ENCODE assay signal across 26 mouse cellular contexts in the genomic region with DNA sequence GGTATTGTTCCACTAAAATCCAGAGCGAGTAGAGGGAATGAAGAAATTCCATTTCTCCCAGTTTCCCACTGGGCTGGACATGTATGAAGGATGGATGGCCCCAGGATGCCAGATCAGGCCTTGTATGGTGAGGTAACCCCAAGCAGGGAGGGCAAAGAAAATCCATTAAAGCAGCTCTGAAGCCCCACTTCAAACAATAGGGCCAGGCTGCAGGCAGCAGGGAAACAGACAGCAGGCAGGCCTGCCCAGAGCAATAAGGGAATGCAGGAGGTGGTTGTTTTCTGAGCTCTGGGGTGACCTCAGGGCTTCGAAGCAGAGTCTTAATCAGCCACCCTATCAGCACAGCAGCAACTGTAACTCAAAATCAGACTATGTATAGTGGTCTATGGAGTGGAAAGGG.
A peak's percentile ranks its signal among the peaks of the same experiment; 100 is the strongest.
DNase-seq lines count a peak whose midpoint lies in the region; ATAC-seq lines count a peak whose summit lies in the region.
"Had no signal": no experiment of that assay in that cellular context is flagged by ENCODE, and none has a peak within 500 bp of the region (broad histone marks: within the 10 kb centered on the region; RNA-seq: fewer than 3 reads in every experiment).

No protein-coding gene starts in this region.

- H3K4me3 ChIP-seq in forebrain, embryonic 13.5 days: no peak overlapping the region
- no peak overlapping the region for H3K4me3 ChIP-seq in forebrain, embryonic 16.5 days (replicated peaks; ENCODE audit: low read length)
- H3K4me3 ChIP-seq in midbrain, embryonic 10.5 days: no peak overlapping the region
- no peak overlapping the region for H3K4me3 ChIP-seq in midbrain, embryonic 15.5 days
- H3K4me3 ChIP-seq in midbrain, embryonic 13.5 days (replicated peaks): no peak overlapping the region
- H3K4me3 ChIP-seq: embryonic facial prominence, embryonic 13.5 days; erythroblast, embryonic 14.5 days; heart, embryonic 12.5 days; hindbrain, embryonic 15.5 days; kidney, embryonic 15.5 days; liver, embryonic 13.5 days had no signal

- 13% methylated on average over 2 of the region's 2 CpGs for WGBS in forebrain, embryonic 13.5 days
- WGBS in forebrain, embryonic 16.5 days: 34% methylated on average over 2 of the region's 2 CpGs
- WGBS in midbrain, embryonic 10.5 days: 42% methylated on average over 2 of the region's 2 CpGs
- WGBS in midbrain, embryonic 15.5 days: 44% methylated on average over 2 of the region's 2 CpGs
- WGBS in midbrain, embryonic 13.5 days: 26% methylated on average over 2 of the region's 2 CpGs

- H3K27ac ChIP-seq in forebrain, embryonic 13.5 days: no peak overlapping the region
- no peak overlapping the region for H3K27ac ChIP-seq in forebrain, embryonic 16.5 days (ENCODE audit: low read length)
- H3K27ac ChIP-seq in midbrain, embryonic 10.5 days (replicated peaks): peak overlapping the region; percentile 42; the same call in 1 of the 2 replicates
- H3K27ac ChIP-seq in midbrain, embryonic 15.5 days: no peak overlapping the region
- no peak overlapping the region; the same call in 1 of the 2 replicates for H3K27ac ChIP-seq in midbrain, embryonic 13.5 days
- H3K27ac ChIP-seq: embryonic facial prominence, embryonic 13.5 days; hindbrain, embryonic 15.5 days; kidney, embryonic 15.5 days; liver, embryonic 13.5 days had no signal

- H3K9me3 ChIP-seq in forebrain, embryonic 13.5 days (replicated peaks): no peaks in the 10 kb centered on the region
- no peaks in the 10 kb centered on the region for H3K9me3 ChIP-seq in forebrain, embryonic 16.5 days (ENCODE audit: control insufficient read depth, low read length)
- no peaks in the 10 kb centered on the region for H3K9me3 ChIP-seq in midbrain, embryonic 10.5 days (replicated peaks)
- no peaks in the 10 kb centered on the region for H3K9me3 ChIP-seq in midbrain, embryonic 15.5 days
- no peaks in the 10 kb centered on the region for H3K9me3 ChIP-seq in midbrain, embryonic 13.5 days
- H3K9me3 ChIP-seq: embryonic facial prominence, embryonic 13.5 days; heart, embryonic 12.5 days; hindbrain, embryonic 15.5 days; kidney, embryonic 15.5 days; liver, embryonic 13.5 days had no signal

- peak; percentile 45; the same call in 1 of the 2 replicates for ATAC-seq in forebrain, embryonic 13.5 days
- no peak for ATAC-seq in forebrain, embryonic 16.5 days
- ATAC-seq in midbrain, embryonic 15.5 days (replicated peaks): no peak; the same call in 1 of the 2 replicates
- peak; percentile 69 for ATAC-seq in midbrain, embryonic 13.5 days
- ATAC-seq: CD4-positive, CD25-positive, alpha-beta regulatory T cell, adult 4 months; intestine, postnatal 0 days had no signal

- H3K36me3 ChIP-seq in forebrain, embryonic 13.5 days (ENCODE audit: poor library complexity, severe bottlenecking): no peaks in the 10 kb centered on the region
- no peaks in the 10 kb centered on the region for H3K36me3 ChIP-seq in forebrain, embryonic 16.5 days (ENCODE audit: control insufficient read depth, insufficient read depth)
- H3K36me3 ChIP-seq in midbrain, embryonic 10.5 days: no peaks in the 10 kb centered on the region
- H3K36me3 ChIP-seq in midbrain, embryonic 15.5 days (replicated peaks): no peaks in the 10 kb centered on the region
- no peaks in the 10 kb centered on the region for H3K36me3 ChIP-seq in midbrain, embryonic 13.5 days
- H3K36me3 ChIP-seq: embryonic facial prominence, embryonic 13.5 days; heart, embryonic 12.5 days; hindbrain, embryonic 15.5 days; kidney, embryonic 15.5 days; liver, embryonic 13.5 days had no signal

- 0 out of 2 replicates have a peak, but pooled peaks cover 3% of the 10 kb centered on the region for H3K4me1 ChIP-seq in forebrain, embryonic 13.5 days
- H3K4me1 ChIP-seq in forebrain, embryonic 16.5 days (replicated peaks; ENCODE audit: control insufficient read depth, insufficient read depth, low read length): no peaks in the 10 kb centered on the region
- H3K4me1 ChIP-seq in midbrain, embryonic 10.5 days: peaks cover 13% of the 10 kb centered on the region
- H3K4me1 ChIP-seq in midbrain, embryonic 15.5 days: no peaks in the 10 kb centered on the region
- no peaks in the 10 kb centered on the region for H3K4me1 ChIP-seq in midbrain, embryonic 13.5 days (replicated peaks)
- H3K4me1 ChIP-seq: embryonic facial prominence, embryonic 13.5 days; hindbrain, embryonic 15.5 days; kidney, embryonic 15.5 days; liver, embryonic 13.5 days had no signal

- H3K27me3 ChIP-seq in forebrain, embryonic 13.5 days: no peaks in the 10 kb centered on the region
- H3K27me3 ChIP-seq in forebrain, embryonic 16.5 days (replicated peaks; ENCODE audit: control insufficient read depth, insufficient read depth, low read length): no peaks in the 10 kb centered on the region
- H3K27me3 ChIP-seq in midbrain, embryonic 10.5 days (ENCODE audit: low read depth, poor library complexity, severe bottlenecking): peaks cover 99% of the 10 kb centered on the region
- peaks cover 15% of the 10 kb centered on the region for H3K27me3 ChIP-seq in midbrain, embryonic 15.5 days (replicated peaks)
- peaks cover 53% of the 10 kb centered on the region; the same call in 1 of the 2 replicates for H3K27me3 ChIP-seq in midbrain, embryonic 13.5 days
- H3K27me3 ChIP-seq: heart, embryonic 12.5 days; liver, embryonic 13.5 days had no signal

- peak; percentile 33 for DNase-seq in midbrain, embryonic 10.5 days (ENCODE audit: low spot score)
- peak; percentile 21 for DNase-seq in embryo, embryonic 10 days (ENCODE audit: low spot score)
- DNase-seq in yolk sac, embryonic 10.5 days (ENCODE audit: low spot score): no peak
- DNase-seq in kidney, postnatal 25 days: no peak
- DNase-seq: adrenal gland, postnatal 36 days; cerebellum, adult 11 months; cerebellum, adult 9-11 months; gastrocnemius, postnatal 10 days; heart, postnatal 10 days; kidney, postnatal 4 days; liver, embryonic 13.5 days; lung, adult 2 months; lung, postnatal 14 days; thymus, adult 18-20 months; thymus, postnatal 4 days had no signal

- H3K4me2 ChIP-seq in forebrain, embryonic 13.5 days: no peak overlapping the region
- H3K4me2 ChIP-seq in forebrain, embryonic 16.5 days (ENCODE audit: low read length): no peak overlapping the region
- H3K4me2 ChIP-seq in midbrain, embryonic 15.5 days: no peak overlapping the region
- H3K4me2 ChIP-seq in midbrain, embryonic 13.5 days (replicated peaks): no peak overlapping the region
- H3K4me2 ChIP-seq: embryonic facial prominence, embryonic 13.5 days; heart, embryonic 12.5 days; hindbrain, embryonic 15.5 days; kidney, embryonic 15.5 days; liver, embryonic 13.5 days had no signal

- no peak overlapping the region for H3K9ac ChIP-seq in forebrain, embryonic 13.5 days
- H3K9ac ChIP-seq in forebrain, embryonic 16.5 days (replicated peaks; ENCODE audit: low read depth, low read length): no peak overlapping the region
- no peak overlapping the region for H3K9ac ChIP-seq in midbrain, embryonic 15.5 days
- no peak overlapping the region for H3K9ac ChIP-seq in midbrain, embryonic 13.5 days (replicated peaks)
- H3K9ac ChIP-seq: embryonic facial prominence, embryonic 13.5 days; heart, embryonic 12.5 days; hindbrain, embryonic 15.5 days; kidney, embryonic 15.5 days; liver, embryonic 13.5 days had no signal

Comparison
In these comparisons a context has a peak if more than half of its experiments do, and no peak if none do; other contexts are left out.
1. ATAC-seq: peak in forebrain, embryonic 13.5 days (single experiment) and midbrain, embryonic 13.5 days (single experiment); none in forebrain, embryonic 16.5 days (single experiment) and midbrain, embryonic 15.5 days (single experiment).
2. DNase-seq: peak in midbrain, embryonic 10.5 days (single experiment) and embryo, embryonic 10 days (single experiment); none in yolk sac, embryonic 10.5 days (single experiment) and kidney, postnatal 25 days (0 of 2).